Mouse (Mus musculus): ENCODE data around the gene Lyzl4. TPM values are rescaled to one million over a fixed set of nuclear protein-coding genes. Genes with fewer than 3 reads are reported as not detected.

Lyzl4 gene
- polyA plus RNA-seq, 1 experiment, result 0.51 TPM

DNA sequence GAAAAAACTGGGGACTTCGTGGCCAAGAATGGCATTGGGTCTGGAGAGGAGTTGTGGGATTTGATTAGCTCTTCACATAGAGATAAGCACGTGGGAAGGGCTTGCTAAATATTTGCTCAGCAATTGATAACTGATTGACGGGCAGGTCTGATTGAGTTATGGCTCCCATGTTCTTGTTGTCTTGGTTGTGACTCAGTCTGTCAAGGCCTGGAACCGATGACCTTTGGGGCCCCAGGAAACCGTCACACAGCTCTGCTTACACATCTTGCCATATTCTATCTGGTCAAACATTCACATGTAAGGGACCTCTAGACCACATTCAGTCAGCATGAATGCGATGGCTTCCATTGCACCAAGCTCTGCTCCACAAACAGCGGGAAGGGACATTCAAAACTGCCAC, 16.4 kb upstream of the Lyzl4 start:
- peaks cover 95% of the 10 kb centered on the region for H3K27me3 ChIP-seq (replicated peaks)
- no peaks in the 10 kb centered on the region for H3K9me3 ChIP-seq
- no peaks in the 10 kb centered on the region for H3K36me3 ChIP-seq (replicated peaks; ENCODE audit: low read length)
- no peak overlapping the region for H3K4me3 ChIP-seq (replicated peaks)
- H3K4me1 ChIP-seq, result no peaks in the 10 kb centered on the region
- TF ChIP-seq GATA1 (IDR thresholded peaks at IDR 0.05; ENCODE audit: borderline replicate concordance, low read length) (no peak), FLI1 (IDR thresholded peaks at IDR 0.05; ENCODE audit: low read length) (no peak)

DNA sequence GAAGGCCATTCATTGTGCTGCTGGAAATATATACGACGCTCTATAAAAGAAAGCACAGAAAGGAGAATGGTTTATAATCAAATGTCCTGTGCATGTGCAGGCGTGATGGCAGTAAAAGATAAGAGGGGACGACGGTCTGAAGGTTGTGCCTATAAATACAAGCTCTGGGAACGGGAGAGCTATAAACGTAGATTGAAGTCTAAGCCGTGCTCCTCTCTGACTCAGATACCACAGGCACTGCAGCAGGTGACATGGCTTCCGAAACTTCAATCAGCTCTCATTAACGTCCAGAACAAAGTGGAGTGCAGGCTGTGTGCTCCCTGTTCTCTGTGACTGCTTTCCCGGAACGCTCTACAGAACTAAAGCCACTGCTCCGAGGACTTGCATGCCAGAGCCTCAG, 15.2 kb upstream of the Lyzl4 start:
- Histone ChIP-seq H3K4me3 (replicated peaks) (no peak overlapping the region), H3K9me3 (no peaks in the 10 kb centered on the region), H3K27me3 (replicated peaks) (peaks cover 95% of the 10 kb centered on the region), H3K36me3 (replicated peaks; ENCODE audit: low read length) (no peaks in the 10 kb centered on the region), H3K4me1 (no peaks in the 10 kb centered on the region)
- TF ChIP-seq GATA1 (IDR thresholded peaks at IDR 0.05; ENCODE audit: borderline replicate concordance, low read length) (no peak), FLI1 (IDR thresholded peaks at IDR 0.05; ENCODE audit: low read length) (no peak)

GRCm38 (mm10) chr9:121656322-121656721, 14.4 kb upstream of the Lyzl4 start:
- peaks cover 95% of the 10 kb centered on the region for H3K27me3 ChIP-seq (replicated peaks)
- no peaks in the 10 kb centered on the region for H3K4me1 ChIP-seq
- no peak overlapping the region for H3K4me3 ChIP-seq (replicated peaks)
- TF ChIP-seq GATA1 (IDR thresholded peaks at IDR 0.05; ENCODE audit: borderline replicate concordance, low read length) (no peak), FLI1 (IDR thresholded peaks at IDR 0.05; ENCODE audit: low read length) (no peak)
- no peaks in the 10 kb centered on the region for H3K36me3 ChIP-seq (replicated peaks; ENCODE audit: low read length)
- no peaks in the 10 kb centered on the region for H3K9me3 ChIP-seq

DNA sequence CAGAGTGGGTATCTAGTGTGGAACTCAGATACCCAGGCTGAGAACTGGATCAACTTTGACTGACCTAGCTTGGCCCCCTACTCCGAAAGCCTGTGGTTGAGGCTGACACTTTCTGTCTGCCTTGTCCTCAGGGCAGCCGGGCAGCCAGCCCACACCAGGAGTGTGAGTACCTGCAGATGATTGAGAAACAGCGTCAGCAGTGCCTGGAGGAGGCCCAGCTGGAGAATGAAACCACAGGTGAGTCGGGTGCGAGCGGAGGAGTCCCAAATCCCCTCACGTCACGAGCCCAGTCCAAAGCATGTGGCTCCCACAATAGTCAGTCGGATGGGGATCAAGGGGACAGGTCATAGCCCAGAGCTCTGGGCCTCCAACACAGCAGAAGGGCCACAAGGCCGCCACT, 11.8 kb upstream of the Lyzl4 start:
- Histone ChIP-seq H3K4me1 (no peaks in the 10 kb centered on the region), H3K27me3 (replicated peaks) (peaks cover 90% of the 10 kb centered on the region), H3K4me3 (replicated peaks) (no peak overlapping the region), H3K9me3 (no peaks in the 10 kb centered on the region), H3K36me3 (replicated peaks; ENCODE audit: low read length) (no peaks in the 10 kb centered on the region)
- TF ChIP-seq GATA1 (IDR thresholded peaks at IDR 0.05; ENCODE audit: borderline replicate concordance, low read length) (no peak), FLI1 (IDR thresholded peaks at IDR 0.05; ENCODE audit: low read length) (no peak)

DNA sequence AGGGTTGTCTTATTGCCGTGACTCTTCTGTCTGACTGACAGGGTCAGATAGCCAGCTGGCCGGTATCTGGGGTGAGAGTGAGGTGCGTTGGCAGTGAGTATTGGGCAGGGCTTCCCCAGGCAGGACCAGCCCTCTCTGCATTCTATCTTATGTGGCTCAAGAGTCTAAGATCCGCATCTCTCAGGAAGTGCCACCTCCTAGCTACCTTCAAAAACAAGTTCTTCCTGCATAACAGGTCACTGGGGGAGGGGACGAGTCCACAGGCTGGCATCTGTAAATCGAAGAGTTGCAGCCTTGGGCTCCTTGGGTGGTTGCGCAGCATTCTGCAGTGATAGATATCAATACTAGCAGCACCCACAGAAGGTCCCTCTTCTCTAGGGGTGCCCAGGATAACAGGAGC, 5.1 kb upstream of the Lyzl4 start:
- Histone ChIP-seq H3K36me3 (replicated peaks; ENCODE audit: low read length) (no peaks in the 10 kb centered on the region), H3K4me3 (replicated peaks) (no peak overlapping the region), H3K4me1 (peaks cover 13% of the 10 kb centered on the region), H3K27me3 (replicated peaks) (peaks cover 85% of the 10 kb centered on the region), H3K9me3 (no peaks in the 10 kb centered on the region; the same call in 1 of the 2 replicates)
- TF ChIP-seq FLI1 (IDR thresholded peaks at IDR 0.05; ENCODE audit: low read length) (no peak), GATA1 (IDR thresholded peaks at IDR 0.05; ENCODE audit: borderline replicate concordance, low read length) (no peak)

GRCm38 (mm10) chr9:121644855-121645254, 3.0 kb upstream of the Lyzl4 start:
- TF ChIP-seq GATA1 (IDR thresholded peaks at IDR 0.05; ENCODE audit: borderline replicate concordance, low read length), result no peak
- Histone ChIP-seq H3K27me3 (replicated peaks) (peaks cover 90% of the 10 kb centered on the region), H3K9me3 (no peaks in the 10 kb centered on the region; the same call in 1 of the 2 replicates), H3K36me3 (replicated peaks; ENCODE audit: low read length) (no peaks in the 10 kb centered on the region), H3K4me3 (replicated peaks) (no peak overlapping the region), H3K4me1 (peaks cover 24% of the 10 kb centered on the region)

GRCm38 (mm10) chr9:121642401-121643181, 695 bp upstream of the Lyzl4 start, which contains the start of gene Vipr1:
Vipr1 (plus strand) TSS chr9:121642716.
- no peaks in the 10 kb centered on the region for H3K36me3 ChIP-seq (replicated peaks; ENCODE audit: low read length)
- H3K27me3 ChIP-seq (replicated peaks), result peaks cover 93% of the 10 kb centered on the region
- no peaks in the 10 kb centered on the region for H3K9me3 ChIP-seq
- TF ChIP-seq FLI1 (IDR thresholded peaks at IDR 0.05; ENCODE audit: low read length) (no peak), GATA1 (IDR thresholded peaks at IDR 0.05; ENCODE audit: borderline replicate concordance, low read length) (no peak)
- H3K4me3 ChIP-seq (replicated peaks), result peak within 1 kb of the TSS; percentile 84
- H3K4me1 ChIP-seq, result peaks cover 24% of the 10 kb centered on the region

DNA sequence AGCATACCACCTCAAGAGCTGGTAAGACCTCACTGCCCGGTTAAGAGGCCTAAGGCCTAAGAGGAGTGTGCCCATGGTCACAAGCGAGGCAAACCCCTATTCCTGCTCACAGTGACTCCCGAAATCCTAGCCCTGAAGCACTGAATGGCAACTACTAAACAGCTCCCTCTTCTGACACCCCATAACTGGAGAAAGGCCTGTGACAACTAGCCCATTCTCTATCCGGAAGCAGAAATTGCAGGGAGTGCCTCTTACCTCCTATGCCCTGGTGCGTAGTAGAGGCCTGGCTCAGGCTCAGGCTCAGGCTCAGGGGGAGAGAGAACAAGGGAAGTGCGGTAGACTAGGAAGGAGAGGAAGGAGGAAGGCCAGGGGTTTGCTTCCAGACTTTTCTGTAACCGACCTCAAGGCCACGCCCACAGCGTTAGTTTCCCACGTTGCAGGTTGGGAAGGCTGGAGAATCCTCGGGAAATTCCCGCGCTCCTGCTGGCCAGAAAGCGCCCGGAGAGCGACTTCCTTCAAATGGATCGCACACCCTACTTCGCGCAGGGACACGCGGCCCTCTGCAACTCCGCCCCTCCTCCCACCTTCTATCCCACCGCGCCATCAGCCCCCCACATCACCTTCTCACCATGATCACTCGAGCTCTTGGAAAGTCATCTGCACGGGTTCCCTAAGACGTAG, 521 bp downstream of the Lyzl4 start:
- Histone ChIP-seq H3K9me3 (no peaks in the 10 kb centered on the region), H3K27me3 (replicated peaks) (peaks cover 91% of the 10 kb centered on the region), H3K4me1 (peaks cover 27% of the 10 kb centered on the region), H3K36me3 (replicated peaks; ENCODE audit: low read length) (no peaks in the 10 kb centered on the region), H3K4me3 (replicated peaks) (peak overlapping the region; percentile 84)
- TF ChIP-seq FLI1 (IDR thresholded peaks at IDR 0.05; ENCODE audit: low read length) (no peak), GATA1 (IDR thresholded peaks at IDR 0.05; ENCODE audit: borderline replicate concordance, low read length) (no peak)

- TF ChIP-seq FLI1 (IDR thresholded peaks at IDR 0.05; ENCODE audit: low read length), result no peak
- TF ChIP-seq GATA1 (IDR thresholded peaks at IDR 0.05; ENCODE audit: borderline replicate concordance, low read length), result no peak
- Histone ChIP-seq H3K4me1 (peaks cover 36% of the 10 kb centered on the region), H3K27me3 (replicated peaks) (peaks cover 90% of the 10 kb centered on the region)
Observed at GRCm38 (mm10) chr9:121639790-121640189, 2.1 kb downstream of the Lyzl4 start.

More at GRCm38 (mm10) chr9:121639790-121640189, 2.1 kb downstream of the Lyzl4 start:
- Histone ChIP-seq H3K4me3 (replicated peaks) (no peak overlapping the region), H3K36me3 (replicated peaks; ENCODE audit: low read length) (no peaks in the 10 kb centered on the region), H3K9me3 (no peaks in the 10 kb centered on the region)
